Mouse (Mus musculus) CH12.LX (cell line): ENCODE measurements at regions not wholly inside any gene's neighbourhood (a gene's known extent, or its start where the extent isn't known, plus 50 kb on each side); places are given as distances from the start of the nearest gene placed in this dataset.

Experiments used
- DNase-seq: peaks from one replicate; pipeline ENCODE4 v3.0.0-alpha.2; 2013; ENCODE audit errors: extremely low read depth
- H3K27ac ChIP-seq: 2 replicates; pipeline ENCODE4 v1.5.1; 2012; ENCODE audit warnings: low read depth, mild to moderate bottlenecking, control low read depth, moderate library complexity; ENCODE audit not compliant: insufficient read depth
- H3K27me3 ChIP-seq: replicated peaks from 2 replicates; pipeline ENCODE3; 2012; ENCODE audit warnings: inconsistent platforms
- H3K36me3 ChIP-seq, 2 experiments: replicated peaks in 1 of 2; 2 replicates each; pipeline versions ENCODE3 to v1.6.1; 2012; ENCODE audit warnings: inconsistent platforms in 1 of 2, low read length in 1 of 2, mild to moderate bottlenecking in 1 of 2, mixed read lengths in 1 of 2, moderate library complexity in 1 of 2; ENCODE audit not compliant: control insufficient read depth in 1 of 2, insufficient read depth in 1 of 2
- H3K4me1 ChIP-seq, 2 experiments: 2 replicates each; pipeline ENCODE4 v1.6.1; 2012; ENCODE audit warnings: inconsistent platforms in 1 of 2, moderate library complexity in 1 of 2; ENCODE audit not compliant: insufficient read depth in 2 of 2, control insufficient read depth in 1 of 2
- H3K4me2 ChIP-seq: 2 replicates; pipeline ENCODE4 v1.6.1; 2012; ENCODE audit warnings: low read depth, mild to moderate bottlenecking, control low read depth; ENCODE audit not compliant: poor library complexity, insufficient read depth, severe bottlenecking
- H3K4me3 ChIP-seq, 3 experiments: fragments of 150-350 bp in 1 of 3; sonication (generic) in 1 of 3; replicated peaks in 1 of 3; 2 replicates each; pipeline versions ENCODE3 to v1.5.1; 2011 to 2012; ENCODE audit warnings: low read depth in 2 of 3, low read length in 2 of 3, mild to moderate bottlenecking in 2 of 3, moderate library complexity in 2 of 3, control low read depth in 1 of 3, improper control_type of control experiment in 1 of 3, inconsistent platforms in 1 of 3, mixed read lengths in 1 of 3; ENCODE audit not compliant: poor library complexity in 1 of 3
- H3K79me2 ChIP-seq: replicated peaks from 2 replicates; pipeline ENCODE4 v1.6.1; 2012; ENCODE audit warnings: mild to moderate bottlenecking, moderate library complexity; ENCODE audit not compliant: control insufficient read depth, poor library complexity, insufficient read depth, severe bottlenecking; ENCODE audit errors: extremely low read depth
- H3K9ac ChIP-seq: 2 replicates; pipeline ENCODE4 v1.6.1; 2012; ENCODE audit warnings: low read depth, mild to moderate bottlenecking, control low read depth, moderate library complexity; ENCODE audit not compliant: insufficient read depth
- H3K9me3 ChIP-seq: replicated peaks from 2 replicates; pipeline ENCODE3; 2012; ENCODE audit warnings: low read length, inconsistent platforms, mixed read lengths
- BHLHE40 ChIP-seq: IDR thresholded peaks from 2 replicates; pipeline ENCODE4 v1.6.1; 2011; ENCODE audit warnings: mild to moderate bottlenecking, low read depth, low read length, improper control_type of control experiment
- CHD1 ChIP-seq: IDR thresholded peaks from 2 replicates; pipeline ENCODE4 v1.6.1; 2012; ENCODE audit warnings: low read depth, low read length, improper control_type of control experiment, inconsistent platforms
- CHD2 ChIP-seq: IDR thresholded peaks from 2 replicates; pipeline ENCODE4 v1.6.1; 2011; ENCODE audit warnings: low read length, improper control_type of control experiment
- CTCF ChIP-seq, 2 experiments: IDR thresholded peaks in 1 of 2; conservative IDR thresholded peaks in 1 of 2; 2 replicates each; pipeline ENCODE4 v1.5.1; 2011 to 2012; ENCODE audit warnings: low read depth in 2 of 2, low read length in 2 of 2, improper control_type of control experiment in 1 of 2, inconsistent platforms in 1 of 2, mild to moderate bottlenecking in 1 of 2, moderate library complexity in 1 of 2
- IRF4 ChIP-seq: IDR thresholded peaks from 2 replicates; pipeline ENCODE4 v1.6.1; 2014; ENCODE audit warnings: low read depth, mild to moderate bottlenecking, inconsistent platforms, low read length, improper control_type of control experiment
- JUN ChIP-seq: IDR thresholded peaks from 2 replicates; pipeline ENCODE4 v1.6.1; 2011; ENCODE audit warnings: low read depth, mild to moderate bottlenecking, low read length, improper control_type of control experiment, moderate library complexity; ENCODE audit not compliant: insufficient read depth
- MAX ChIP-seq: IDR thresholded peaks from 2 replicates; pipeline ENCODE4 v1.6.1; 2011; ENCODE audit warnings: low read length, improper control_type of control experiment
- MAZ ChIP-seq: IDR thresholded peaks from 2 replicates; pipeline ENCODE4 v1.6.1; 2012; ENCODE audit warnings: low read depth, mild to moderate bottlenecking, inconsistent platforms, low read length, improper control_type of control experiment, moderate library complexity
- MXI1 ChIP-seq: IDR thresholded peaks from 2 replicates; pipeline ENCODE4 v1.6.1; 2011; ENCODE audit warnings: mild to moderate bottlenecking, low read depth, low read length, improper control_type of control experiment
- MYC ChIP-seq: IDR thresholded peaks from 2 replicates; pipeline ENCODE4 v1.6.1; 2011; ENCODE audit warnings: low read depth, mild to moderate bottlenecking, improper control_type of control experiment, low read length
- NRF1 ChIP-seq: IDR thresholded peaks from 2 replicates; pipeline ENCODE4 v1.6.1; 2014; ENCODE audit warnings: low read depth, mild to moderate bottlenecking, inconsistent platforms, low read length, improper control_type of control experiment, moderate library complexity
- POLR2A ChIP-seq: IDR thresholded peaks from 2 replicates; pipeline ENCODE4 v1.6.1; 2011; ENCODE audit warnings: low read depth, mild to moderate bottlenecking, improper control_type of control experiment, low read length
- POLR2AphosphoS2 ChIP-seq: IDR thresholded peaks from 2 replicates; pipeline ENCODE4 v1.6.1; 2011; ENCODE audit warnings: low read depth, low read length, improper control_type of control experiment
- RAD21 ChIP-seq: IDR thresholded peaks from 2 replicates; pipeline ENCODE4 v1.6.1; 2011; ENCODE audit warnings: low read depth, mild to moderate bottlenecking, low read length, improper control_type of control experiment, moderate library complexity
- RCOR1 ChIP-seq: conservative IDR thresholded peaks from 2 replicates; pipeline ENCODE4 v1.6.1; 2012; ENCODE audit warnings: low read depth, mild to moderate bottlenecking, inconsistent platforms, low read length, improper control_type of control experiment
- SIN3A ChIP-seq: IDR thresholded peaks from 2 replicates; pipeline ENCODE4 v1.6.1; 2012; ENCODE audit warnings: low read length, improper control_type of control experiment, inconsistent platforms
- SMC3 ChIP-seq: IDR thresholded peaks from 2 replicates; pipeline ENCODE4 v1.6.1; 2011; ENCODE audit warnings: low read depth, low read length, improper control_type of control experiment
- TCF12 ChIP-seq: IDR thresholded peaks from 2 replicates; pipeline ENCODE4 v1.6.1; 2014; ENCODE audit warnings: low read depth, mild to moderate bottlenecking, inconsistent platforms, low read length, improper control_type of control experiment
- UBTF ChIP-seq: IDR thresholded peaks from 2 replicates; pipeline ENCODE4 v1.6.1; 2012; ENCODE audit warnings: low read depth, mild to moderate bottlenecking, inconsistent platforms, low read length, improper control_type of control experiment, moderate library complexity
- ZKSCAN1 ChIP-seq: IDR thresholded peaks from 2 replicates; pipeline ENCODE4 v1.6.1; 2012; ENCODE audit warnings: low read depth, inconsistent platforms, low read length, improper control_type of control experiment, borderline replicate concordance
- ZMIZ1 ChIP-seq: IDR thresholded peaks from 2 replicates; pipeline ENCODE4 v1.6.1; 2012; ENCODE audit warnings: low read depth, mild to moderate bottlenecking, inconsistent platforms, low read length, improper control_type of control experiment
- ZNF384 ChIP-seq: IDR thresholded peaks from 2 replicates; pipeline ENCODE4 v1.6.1; 2012; ENCODE audit warnings: low read depth, low read length, improper control_type of control experiment, inconsistent platforms
- dilution Hi-C: fragments of 300-500 bp; cut with MboI; formaldehyde crosslinking; loops from 2 replicates; pipeline ENCODE4 v1.14.3; 2020; ENCODE audit warnings: low sequenced_read_pairs; ENCODE audit not compliant: extremely low pct_unique_long_range_greater_than_20kb, extremely low pct_ligation_motif_present
- in situ Hi-C: fragments of 300-500 bp; cut with MboI; formaldehyde crosslinking; loops from 3 replicates; pipeline ENCODE4 v1.14.3; 2019; ENCODE audit warnings: low sequenced_read_pairs, low pct_ligation_motif_present, low pct_unique_long_range_greater_than_20kb, mixed read lengths

GRCm38 (mm10) chr2:148300879-148301278, 94.3 kb upstream of the Sstr4 start:
- H3K4me3 ChIP-seq = no peak overlapping the region
- dilution Hi-C loops = no loop called here
- in situ Hi-C loops = no loop called here

GRCm38 (mm10) chr2:148312255-148312654, 82.9 kb upstream of the Sstr4 start:
- H3K4me1 ChIP-seq = no peaks in the 10 kb centered on the region
- H3K27me3 ChIP-seq = peaks cover 50% of the 10 kb centered on the region
- no peak overlapping the region for H3K4me2 ChIP-seq
- no peaks in the 10 kb centered on the region for H3K9me3 ChIP-seq
- no peak overlapping the region for H3K27ac ChIP-seq
- no peaks in the 10 kb centered on the region for H3K36me3 ChIP-seq
- TF ChIP-seq RCOR1 = no peak
- TF ChIP-seq SIN3A = no peak
- TF ChIP-seq ZNF384 = no peak
- no peak for TF ChIP-seq JUN
- no peak for TF ChIP-seq CHD1
- no peak for TF ChIP-seq RAD21
- no peak for TF ChIP-seq POLR2AphosphoS2
- no peak for TF ChIP-seq MAZ
- TF ChIP-seq BHLHE40 = no peak
- no peak for TF ChIP-seq NRF1
- no peak for TF ChIP-seq TCF12
- no peak for TF ChIP-seq UBTF
- no peak for TF ChIP-seq SMC3
- no peak overlapping the region for H3K9ac ChIP-seq
- in situ Hi-C loops (no loop called here), dilution Hi-C loops (no loop called here)
- no peaks in the 10 kb centered on the region for H3K79me2 ChIP-seq
- no peak for DNase-seq
- no peak overlapping the region for H3K4me3 ChIP-seq

More at GRCm38 (mm10) chr2:148300879-148301278, 94.3 kb upstream of the Sstr4 start:
- Histone ChIP-seq H3K4me1 (no peaks in the 10 kb centered on the region), H3K9ac (no peak overlapping the region), H3K4me2 (no peak overlapping the region), H3K27me3 (peaks cover 39% of the 10 kb centered on the region), H3K9me3 (no peaks in the 10 kb centered on the region), H3K79me2 (no peaks in the 10 kb centered on the region), H3K27ac (no peak overlapping the region), H3K36me3 (no peaks in the 10 kb centered on the region)
- TF ChIP-seq MAZ (no peak), CHD1 (no peak), ZKSCAN1 (no peak), IRF4 (no peak), NRF1 (no peak), POLR2A (no peak), MAX (no peak), UBTF (no peak), CTCF (conservative IDR thresholded peaks at IDR 0.05 in 1 of 2, IDR thresholded peaks at IDR 0.05 in 1 of 2; ENCODE audit: low read depth in 2 of 2, low read length in 2 of 2) (no peak), ZNF384 (no peak), MYC (no peak), CHD2 (no peak), MXI1 (no peak), SMC3 (no peak), ZMIZ1 (no peak)
- DNase-seq = no peak
